Mouse (Mus musculus) hematopoietic stem cell, adult 5-6 weeks (primary cell): ENCODE measurements around the gene Abca2. TPM values are rescaled to one million over a fixed set of nuclear protein-coding genes. Genes with fewer than 3 reads are reported as not detected.

Experiments used
- ATAC-seq, 2 experiments: fragments of 125-278 bp in 1 of 2; replicated peaks in 1 of 2; 2 replicates each; pipeline ENCODE4 v1.8.0; 2016 to 2017; ENCODE audit warnings: inconsistent platforms in 2 of 2, mild to moderate bottlenecking in 2 of 2, moderate number of reproducible peaks in 2 of 2, low read depth in 1 of 2, moderate TSS enrichment in 1 of 2; ENCODE audit not compliant: low FRiP score in 2 of 2, poor library complexity in 2 of 2, severe bottlenecking in 2 of 2, insufficient read depth in 1 of 2, low TSS enrichment in 1 of 2
- total RNA-seq: library from RNA; stranded (forward); fragments of 172-1452, 232-1000 nt; gene quantifications from 2 replicates; pipeline ENCODE4 v1.2.3, GENCODE M21; 2017

Gene Abca2
- total RNA-seq, 1 experiment from 2014 or later = 57.5 TPM

- ATAC-seq = no peak
Measured at GRCm38 (mm10) chr2:25477541-25477940, 49.0 kb downstream of the Abca2 start.

DNA sequence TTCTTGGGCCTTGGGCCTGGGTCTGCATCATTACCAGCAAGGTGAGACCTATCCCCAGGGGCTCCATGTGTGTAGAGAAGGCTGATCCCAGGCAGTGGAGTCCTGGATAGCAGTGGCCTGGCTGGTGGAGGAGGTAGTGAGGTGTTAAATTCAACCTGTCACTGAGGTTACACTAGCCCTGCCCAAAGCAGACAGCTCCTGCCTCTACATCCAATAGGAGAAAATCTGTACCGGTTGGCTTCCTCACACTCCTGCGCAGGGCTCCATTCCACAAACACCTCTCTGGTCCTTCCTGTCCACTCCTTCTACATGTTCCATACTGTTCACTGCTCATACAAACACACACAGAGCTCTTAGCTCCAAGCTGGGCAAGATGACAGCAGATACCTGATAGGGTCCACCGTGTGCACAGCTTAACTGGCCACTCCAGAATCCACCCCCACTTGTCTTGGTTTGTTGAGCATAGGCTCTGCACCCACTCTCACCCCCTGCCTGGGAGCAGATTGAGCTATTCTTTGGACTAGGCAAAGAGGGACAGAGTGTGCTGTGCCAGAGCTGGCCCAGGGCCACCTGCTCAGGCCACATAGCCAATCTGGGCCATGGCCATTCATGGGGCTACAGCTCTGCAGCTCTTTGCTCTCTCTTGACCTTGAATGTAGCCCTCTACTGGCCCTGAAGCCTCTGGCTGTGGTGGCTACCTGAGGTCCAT is 49.6 kb downstream of the Abca2 start:
- no peak for ATAC-seq

DNA sequence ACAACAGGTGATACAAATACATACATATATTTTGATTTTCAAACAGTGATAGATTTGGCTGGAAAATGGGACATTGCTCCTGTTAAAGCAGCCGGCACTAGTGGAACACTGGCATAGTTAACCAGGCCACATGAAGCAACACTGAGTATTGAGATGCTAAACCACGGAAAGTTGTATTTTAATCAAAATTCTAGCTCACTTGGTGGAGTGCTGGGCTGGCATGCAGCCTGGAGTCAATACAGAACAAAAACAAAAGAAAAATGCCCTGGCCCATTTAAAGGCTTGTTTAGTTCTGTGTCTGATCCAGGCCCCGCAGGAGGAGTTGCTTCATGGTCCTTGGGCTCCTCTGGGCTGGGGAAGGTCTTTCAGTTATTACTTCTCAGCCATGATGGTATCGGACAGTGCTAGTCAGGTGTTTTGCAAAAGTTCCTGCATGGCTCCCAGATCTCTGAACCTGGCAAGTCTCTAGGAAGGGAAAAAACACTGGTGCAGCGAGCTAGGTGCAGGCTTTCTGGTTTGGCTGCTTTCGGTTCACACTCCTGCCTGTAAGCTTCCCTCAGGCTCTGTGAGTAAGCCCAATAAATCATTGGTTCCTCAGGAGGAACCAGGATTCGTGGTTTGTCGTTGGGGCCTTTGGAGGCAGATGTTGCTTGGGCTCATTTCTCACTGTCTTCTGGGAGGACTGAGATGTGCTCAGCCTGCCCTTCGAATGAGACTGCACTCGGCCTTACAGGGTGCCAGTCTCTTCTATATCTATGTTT is 51.2 kb downstream of the Abca2 start:
- ATAC-seq = no peak

GRCm38 (mm10) chr2:25480541-25480940 is 52.0 kb downstream of the Abca2 start:
- ATAC-seq = peak in 1 of 2 experiments; percentile 19; a peak in 3 of 4 replicates

DNA sequence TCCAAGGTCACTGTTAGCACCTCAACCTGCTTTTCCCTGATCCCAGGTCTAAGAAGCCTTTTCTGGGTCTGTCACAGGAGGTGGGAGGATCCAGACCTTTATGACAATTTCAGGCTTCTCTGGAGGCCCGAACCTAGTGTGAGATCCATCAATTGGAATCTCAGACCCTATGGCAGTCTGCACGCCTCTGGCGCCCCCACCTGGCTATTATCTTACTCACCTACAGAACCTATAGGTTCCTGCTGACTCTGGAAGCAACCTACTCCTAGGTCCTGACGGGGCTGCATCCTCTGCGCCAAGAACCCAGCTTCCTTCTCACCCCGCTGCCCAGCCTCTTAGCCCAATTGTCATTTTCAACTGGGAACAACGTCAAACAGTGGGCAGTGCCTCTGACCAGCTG is 54.5 kb downstream of the Abca2 start:
- ATAC-seq = peak; percentile 50 to 75

DNA sequence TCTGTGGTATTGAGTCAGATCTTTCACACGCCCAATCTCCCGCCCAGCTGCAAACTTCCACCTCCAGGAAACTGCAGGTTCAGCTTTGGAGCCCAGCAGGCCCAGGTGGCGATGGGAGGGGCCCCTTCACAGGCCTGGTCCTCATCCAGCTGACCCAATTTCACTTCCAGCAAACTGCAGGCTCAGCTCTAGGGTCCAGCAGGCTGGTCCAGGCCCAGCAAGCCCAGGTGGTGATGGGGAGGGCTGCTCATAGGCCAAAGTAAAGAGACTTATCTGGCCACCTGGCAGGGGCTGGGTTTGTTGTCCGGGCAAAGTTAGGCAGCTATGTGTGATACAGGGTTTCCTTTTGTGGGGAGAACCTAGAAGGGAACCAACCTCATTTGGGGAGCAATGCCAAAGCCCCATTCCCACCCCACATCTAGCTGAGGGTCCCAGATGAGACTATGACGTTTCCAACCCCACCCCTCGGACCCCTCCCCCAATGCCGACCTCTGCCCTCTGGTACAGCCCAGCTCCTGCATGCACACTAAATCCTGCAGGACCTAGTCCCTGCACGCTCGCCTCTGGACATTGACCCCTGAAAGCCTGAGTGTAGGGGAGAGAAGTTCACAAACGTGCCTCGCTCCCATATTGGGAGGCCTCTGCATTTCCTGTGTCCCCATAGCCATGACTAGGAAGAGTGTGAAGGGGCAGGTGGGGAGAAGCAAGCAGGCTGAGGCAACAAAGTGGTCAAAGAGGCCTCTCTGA is 56.6 kb downstream of the Abca2 start:
- ATAC-seq = no peak

- no peak for ATAC-seq
Measured at GRCm38 (mm10) chr2:25487965-25488670, 59.6 kb downstream of the Abca2 start.

DNA sequence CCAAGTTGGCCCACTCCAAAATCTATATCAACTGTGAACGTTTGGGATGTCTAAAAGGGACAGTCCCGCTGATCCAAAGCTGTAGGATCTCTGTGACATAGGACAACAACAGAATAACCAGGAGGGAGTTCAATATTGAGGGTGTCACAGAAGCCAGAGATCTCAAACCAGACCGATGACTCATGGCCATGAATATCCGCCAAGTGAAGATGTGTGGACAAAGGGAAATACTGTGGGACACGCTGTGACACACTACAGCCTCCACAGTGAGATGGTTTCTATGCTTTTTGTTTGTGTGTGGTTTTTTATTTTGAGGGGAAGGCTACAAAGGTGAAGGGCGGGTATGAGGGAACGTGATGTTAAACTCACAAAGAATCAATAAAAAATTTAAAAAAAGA is 60.2 kb downstream of the Abca2 start:
- no peak for ATAC-seq

DNA sequence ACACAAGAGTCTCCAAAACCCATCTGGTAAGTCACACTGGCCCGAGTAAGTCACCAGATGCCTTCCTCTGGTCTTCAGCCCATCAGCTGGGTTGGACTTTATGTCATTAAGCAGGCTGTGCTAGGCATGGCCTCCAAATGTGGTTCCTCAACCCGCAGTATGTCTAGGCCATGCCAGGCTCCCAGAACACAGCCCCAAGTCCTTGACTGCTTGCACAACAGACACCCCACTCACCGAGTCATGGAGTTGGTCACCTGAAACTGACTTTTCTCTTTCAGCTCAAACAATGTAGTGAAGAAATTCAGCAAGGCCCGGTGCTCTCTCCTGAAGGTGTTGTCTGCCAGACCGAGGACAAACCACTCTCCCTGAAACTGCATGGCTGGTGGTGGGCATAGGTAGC is 64.5 kb downstream of the Abca2 start:
- ATAC-seq = no peak

DNA sequence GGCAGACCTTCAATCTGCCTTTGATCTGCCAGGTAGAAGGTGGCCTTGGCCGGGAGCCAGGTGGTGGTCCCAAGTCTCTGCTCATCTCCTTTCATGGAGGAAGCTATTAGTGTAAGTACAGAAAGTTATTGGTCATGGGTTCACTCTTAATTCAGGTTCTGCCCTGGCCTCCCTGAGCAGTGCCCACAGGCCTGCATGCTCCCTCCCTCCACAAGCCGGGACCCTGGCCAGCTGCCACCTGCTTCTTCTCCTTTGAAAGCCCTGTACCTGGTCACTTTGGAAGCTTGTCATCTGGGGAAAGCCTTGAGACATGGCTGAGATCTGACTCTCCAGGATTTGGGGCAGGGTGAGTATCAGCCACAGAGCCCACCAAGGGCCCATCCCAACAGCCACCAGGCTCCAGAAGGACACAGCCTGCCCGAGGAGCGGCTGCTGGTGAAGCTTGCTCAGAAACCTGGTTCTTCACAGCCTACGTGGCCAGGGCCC is 65.0 kb downstream of the Abca2 start, which contains the start of gene Lcn12:
TSS of gene Lcn12 (minus strand) at position 436 of the 486 bp plus-strand sequence.
- no peak for ATAC-seq

- ATAC-seq = no peak
Measured at GRCm38 (mm10) chr2:25496462-25496861, 68.0 kb downstream of the Abca2 start.

Other genes starting within 250 kb of the Abca2 start
- gene Nrarp, start 247.9 kb upstream of the Abca2 start, total RNA-seq = 2.6 and 4.4 TPM in 2 replicates
- gene Tor4a, start 231.8 kb upstream of the Abca2 start, total RNA-seq = 30.0 and 33.3 TPM in 2 replicates
- gene Nelfb, start 217.2 kb upstream of the Abca2 start, total RNA-seq = 40.1 and 53.5 TPM in 2 replicates
- not detected in 2 replicates for gene Stpg3, start 214.1 kb upstream of the Abca2 start, total RNA-seq
- gene Fam166a, start 210.0 kb upstream of the Abca2 start, total RNA-seq = not detected in 2 replicates
- gene Tubb4b, start 204.0 kb upstream of the Abca2 start, total RNA-seq = 426 and 473 TPM in 2 replicates
- 0.81 TPM in 1 of 2 replicates, not detected in the other for gene Slc34a3, start 194.3 kb upstream of the Abca2 start, total RNA-seq
- gene Rnf224, start 191.9 kb upstream of the Abca2 start, total RNA-seq = not detected in 2 replicates
- gene Rnf208, start 186.4 kb upstream of the Abca2 start, total RNA-seq = 0.50 TPM in 1 of 2 replicates, not detected in the other
- not detected in 2 replicates for gene Cysrt1, start 186.3 kb upstream of the Abca2 start, total RNA-seq
- gene AL732309.1, start 181.8 kb upstream of the Abca2 start, total RNA-seq = 1.4 and 5.1 TPM in 2 replicates
- gene Tmem203, start 173.3 kb upstream of the Abca2 start, total RNA-seq = 9.9 and 10.8 TPM in 2 replicates
- 8.2 and 10.6 TPM in 2 replicates for gene Tprn, start 166.1 kb upstream of the Abca2 start, total RNA-seq
- 46.4 and 82.9 TPM in 2 replicates for gene Ssna1, start 156.3 kb upstream of the Abca2 start, total RNA-seq
- gene Anapc2, start 156.2 kb upstream of the Abca2 start, total RNA-seq = 39.0 and 46.9 TPM in 2 replicates
- not detected in 2 replicates for gene Tmem210, start 140.6 kb upstream of the Abca2 start, total RNA-seq
- gene Lrrc26, start 138.8 kb upstream of the Abca2 start, total RNA-seq = not detected in 2 replicates
- gene Grin1, start 109.5 kb upstream of the Abca2 start, total RNA-seq = not detected in 2 replicates
- 60.9 and 70.9 TPM in 2 replicates for gene Man1b1, start 96.4 kb upstream of the Abca2 start, total RNA-seq
- 11.9 and 31.6 TPM in 2 replicates for gene Dpp7, start 72.3 kb upstream of the Abca2 start, total RNA-seq
- 8.2 and 12.6 TPM in 2 replicates for gene Uap1l1, start 63.0 kb upstream of the Abca2 start, total RNA-seq
- gene Sapcd2, start 56.4 kb upstream of the Abca2 start, total RNA-seq = 3.3 and 12.1 TPM in 2 replicates
- gene Entpd2, start 32.8 kb upstream of the Abca2 start, total RNA-seq = not detected in 2 replicates
- gene Npdc1, start 29.4 kb upstream of the Abca2 start, total RNA-seq = 0.74 and 2.3 TPM in 2 replicates
- gene Fut7, start 5.4 kb upstream of the Abca2 start, total RNA-seq = 23.6 and 28.5 TPM in 2 replicates
- gene Clic3, start 28.1 kb downstream of the Abca2 start, total RNA-seq = not detected in 2 replicates
- 27.5 and 28.0 TPM in 2 replicates for gene Paxx, start 32.4 kb downstream of the Abca2 start, total RNA-seq
- gene Ptgds, start 41.3 kb downstream of the Abca2 start, total RNA-seq = 3.4 and 3.5 TPM in 2 replicates
- not detected in 2 replicates for gene Lcn12, start 65.2 kb downstream of the Abca2 start, total RNA-seq
- 20.6 and 25.1 TPM in 2 replicates for gene Fbxw5, start 72.0 kb downstream of the Abca2 start, total RNA-seq
- gene C8g, start 73.0 kb downstream of the Abca2 start, total RNA-seq = 0.35 and 2.0 TPM in 2 replicates
- 18.0 and 20.2 TPM in 2 replicates for gene Traf2, start 118.2 kb downstream of the Abca2 start, total RNA-seq
- 68.7 and 71.1 TPM in 2 replicates for gene Edf1, start 129.1 kb downstream of the Abca2 start, total RNA-seq
- 1.1 and 4.8 TPM in 2 replicates for gene Mamdc4, start 146.1 kb downstream of the Abca2 start, total RNA-seq
- gene Phpt1, start 146.5 kb downstream of the Abca2 start, total RNA-seq = 27.8 and 63.7 TPM in 2 replicates
- 0.40 TPM in 1 of 2 replicates, not detected in the other for gene Ajm1, start 153.1 kb downstream of the Abca2 start, total RNA-seq
- 56.5 and 67.0 TPM in 2 replicates for gene Rabl6, start 179.8 kb downstream of the Abca2 start, total RNA-seq
- not detected in 2 replicates for gene Ccdc183, start 189.0 kb downstream of the Abca2 start, total RNA-seq
- gene Tmem141, start 193.3 kb downstream of the Abca2 start, total RNA-seq = 22.2 and 28.8 TPM in 2 replicates
- 0.94 TPM in 1 of 2 replicates, not detected in the other for gene Fcna, start 199.3 kb downstream of the Abca2 start, total RNA-seq
- gene Lcn8, start 224.4 kb downstream of the Abca2 start, total RNA-seq = not detected in 2 replicates
- gene Lcn5, start 229.2 kb downstream of the Abca2 start, total RNA-seq = not detected in 2 replicates
- gene Lcn6, start 248.1 kb downstream of the Abca2 start, total RNA-seq = not detected in 2 replicates